Mouse (Mus musculus) neural tube, embryonic 11.5 days (tissue): ENCODE data around the gene Rhobtb3. TPM values are rescaled to one million over a fixed set of nuclear protein-coding genes. Genes with fewer than 3 reads are reported as not detected.

Experiments used
- ATAC-seq: fragments of 200-750 bp; cut with Nextera tagmentation; 2 replicates; pipeline ENCODE4 v1.8.0; 2017; ENCODE audit warnings: moderate number of reproducible peaks, mild to moderate bottlenecking, moderate TSS enrichment, moderate library complexity; ENCODE audit not compliant: insufficient read depth, low FRiP score, low TSS enrichment
- DNase-seq: peaks from one replicate; pipeline ENCODE4 v3.0.0-alpha.2; 2015; ENCODE audit warnings: low spot score
- H3K27ac ChIP-seq: fragments of 300-500 bp; sonication (generic); 2 replicates; pipeline ENCODE4 v1.5.1; 2014; ENCODE audit warnings: low read depth, mild to moderate bottlenecking, low read length
- H3K27me3 ChIP-seq: fragments of 300-500 bp; sonication (generic); 2 replicates; pipeline ENCODE4 v1.6.1; 2014; ENCODE audit warnings: mild to moderate bottlenecking, low read length, mixed read lengths; ENCODE audit not compliant: control insufficient read depth, insufficient read depth
- H3K36me3 ChIP-seq: fragments of 300-500 bp; sonication (generic); 2 replicates; pipeline ENCODE4 v1.6.1; 2014; ENCODE audit warnings: mild to moderate bottlenecking, low read length, moderate library complexity, mixed read lengths; ENCODE audit not compliant: control insufficient read depth, insufficient read depth
- H3K4me1 ChIP-seq: fragments of 300-500 bp; sonication (generic); 2 replicates; pipeline ENCODE4 v1.6.1; 2014; ENCODE audit warnings: low read length, mixed read lengths; ENCODE audit not compliant: control insufficient read depth, insufficient read depth
- H3K4me2 ChIP-seq: fragments of 300-500 bp; sonication (generic); 2 replicates; pipeline ENCODE4 v1.6.1; 2014; ENCODE audit warnings: low read depth, mild to moderate bottlenecking, moderate library complexity
- H3K4me3 ChIP-seq: fragments of 300-500 bp; sonication (generic); 2 replicates; pipeline ENCODE4 v1.5.1; 2014; ENCODE audit warnings: low read depth, low read length
- H3K9ac ChIP-seq: fragments of 300-500 bp; sonication (generic); 2 replicates; pipeline ENCODE4 v1.6.1; 2014; ENCODE audit warnings: mild to moderate bottlenecking, low read length
- H3K9me3 ChIP-seq: fragments of 300-500 bp; sonication (generic); 2 replicates; pipeline ENCODE4 v1.6.1; 2016; ENCODE audit warnings: low read length; ENCODE audit not compliant: control insufficient read depth
- whole genome bisulfite sequencing: fragments of 180-500 bp; shearing (Covaris S2); extraction: QIAGEN DNeasy Blood & Tissue Kit; methylation state at CpG from one replicate; pipeline ENCODE4 v1.1.7; 2014; 5-methylcytosine and 5-hydroxymethylcytosine counted together
- polyA plus RNA-seq: library from polyadenylated mRNA; unstranded; fragments of >200 nt; fragmentation: Nextera tagmentation; extraction: Ambion mirVana; gene quantifications from 2 replicates; pipeline ENCODE4 v1.2.1, GENCODE M21; 2014

Gene Rhobtb3
- polyA plus RNA-seq, 1 experiment from 2014 or later = 58.6 TPM

- Histone ChIP-seq H3K36me3 (no peaks in the 10 kb centered on the region), H3K27me3 (no peaks in the 10 kb centered on the region), H3K27ac (no peak overlapping the region), H3K4me1 (peaks cover 7% of the 10 kb centered on the region; the same call in 1 of the 2 replicates), H3K4me3 (no peak overlapping the region), H3K4me2 (no peak overlapping the region), H3K9me3 (no peaks in the 10 kb centered on the region), H3K9ac (no peak overlapping the region)
- WGBS = 92% methylated on average over 4 of the region's 4 CpGs
- DNase-seq = no peak
- no peak for ATAC-seq
Measured at GRCm38 (mm10) chr13:75838506-75838905, 105.2 kb downstream of the Rhobtb3 start.

- DNase-seq = no peak
- Histone ChIP-seq H3K4me1 (no peaks in the 10 kb centered on the region), H3K9me3 (no peaks in the 10 kb centered on the region), H3K27me3 (no peaks in the 10 kb centered on the region), H3K36me3 (no peaks in the 10 kb centered on the region), H3K27ac (no peak overlapping the region), H3K4me2 (no peak overlapping the region), H3K9ac (no peak overlapping the region), H3K4me3 (no peak overlapping the region)
- WGBS = 63% methylated on average over 2 of the region's 2 CpGs
- no peak for ATAC-seq
Measured at GRCm38 (mm10) chr13:75835461-75835860, 108.3 kb downstream of the Rhobtb3 start.

GRCm38 (mm10) chr13:75833499-75833898 is 110.2 kb downstream of the Rhobtb3 start:
- DNase-seq = no peak
- no peaks in the 10 kb centered on the region for H3K27me3 ChIP-seq

GRCm38 (mm10) chr13:75832697-75833096 is 111.0 kb downstream of the Rhobtb3 start:
- Histone ChIP-seq H3K9me3 (no peaks in the 10 kb centered on the region), H3K27ac (no peak overlapping the region), H3K4me1 (no peaks in the 10 kb centered on the region), H3K36me3 (no peaks in the 10 kb centered on the region), H3K4me3 (no peak overlapping the region), H3K27me3 (no peaks in the 10 kb centered on the region), H3K9ac (no peak overlapping the region), H3K4me2 (no peak overlapping the region)
- DNase-seq = no peak
- no peak for ATAC-seq

More at GRCm38 (mm10) chr13:75833499-75833898, 110.2 kb downstream of the Rhobtb3 start:
- Histone ChIP-seq H3K36me3 (no peaks in the 10 kb centered on the region), H3K9ac (no peak overlapping the region), H3K4me1 (no peaks in the 10 kb centered on the region), H3K4me2 (no peak overlapping the region), H3K27ac (no peak overlapping the region), H3K9me3 (no peaks in the 10 kb centered on the region), H3K4me3 (no peak overlapping the region)
- ATAC-seq = no peak

- Histone ChIP-seq H3K4me3 (no peak overlapping the region), H3K4me2 (no peak overlapping the region), H3K27me3 (no peaks in the 10 kb centered on the region), H3K9ac (no peak overlapping the region), H3K9me3 (no peaks in the 10 kb centered on the region), H3K27ac (no peak overlapping the region), H3K4me1 (no peaks in the 10 kb centered on the region), H3K36me3 (no peaks in the 10 kb centered on the region)
- ATAC-seq (no peak), DNase-seq (no peak)
- WGBS = 79% methylated on average over 6 of the region's 6 CpGs
Measured at GRCm38 (mm10) chr13:75831710-75832109, 112.0 kb downstream of the Rhobtb3 start.

GRCm38 (mm10) chr13:75830708-75831107 is 113.0 kb downstream of the Rhobtb3 start:
- no peaks in the 10 kb centered on the region for H3K9me3 ChIP-seq
- H3K4me3 ChIP-seq = no peak overlapping the region
- ATAC-seq (no peak), DNase-seq (no peak)
- no peak overlapping the region for H3K9ac ChIP-seq
- no peaks in the 10 kb centered on the region for H3K27me3 ChIP-seq
- H3K27ac ChIP-seq = no peak overlapping the region
- WGBS = 90% methylated on average over 1 of the region's 1 CpGs
- H3K36me3 ChIP-seq = no peaks in the 10 kb centered on the region
- H3K4me2 ChIP-seq = no peak overlapping the region
- no peaks in the 10 kb centered on the region for H3K4me1 ChIP-seq

GRCm38 (mm10) chr13:75825388-75825787 is 118.3 kb downstream of the Rhobtb3 start:
- no peak overlapping the region for H3K9ac ChIP-seq
- no peaks in the 10 kb centered on the region for H3K9me3 ChIP-seq
- no peak overlapping the region for H3K4me2 ChIP-seq
- DNase-seq = no peak
- H3K27me3 ChIP-seq = no peaks in the 10 kb centered on the region
- H3K36me3 ChIP-seq = no peaks in the 10 kb centered on the region
- no peak overlapping the region for H3K4me3 ChIP-seq
- ATAC-seq = no peak
- 96% methylated on average over 1 of the region's 1 CpGs for WGBS
- no peaks in the 10 kb centered on the region for H3K4me1 ChIP-seq
- no peak overlapping the region for H3K27ac ChIP-seq

GRCm38 (mm10) chr13:75824611-75825319 is 119.0 kb downstream of the Rhobtb3 start:
- 87% methylated on average over 5 of the region's 5 CpGs for WGBS
- H3K9me3 ChIP-seq = no peaks in the 10 kb centered on the region
- no peaks in the 10 kb centered on the region for H3K27me3 ChIP-seq
- no peak for ATAC-seq
- no peak overlapping the region for H3K4me2 ChIP-seq
- H3K9ac ChIP-seq = no peak overlapping the region
- DNase-seq = no peak
- H3K4me3 ChIP-seq = no peak overlapping the region
- no peaks in the 10 kb centered on the region for H3K4me1 ChIP-seq
- no peaks in the 10 kb centered on the region for H3K36me3 ChIP-seq
- H3K27ac ChIP-seq = no peak overlapping the region

- DNase-seq (no peak), ATAC-seq (no peak)
- no peak overlapping the region for H3K4me2 ChIP-seq
- H3K9me3 ChIP-seq = no peaks in the 10 kb centered on the region
- no peaks in the 10 kb centered on the region for H3K4me1 ChIP-seq
- WGBS = 84% methylated on average over 7 of the region's 9 CpGs
- no peak overlapping the region for H3K27ac ChIP-seq
- H3K4me3 ChIP-seq = no peak overlapping the region
- H3K27me3 ChIP-seq = no peaks in the 10 kb centered on the region
- H3K9ac ChIP-seq = no peak overlapping the region
- H3K36me3 ChIP-seq = no peaks in the 10 kb centered on the region
Measured at GRCm38 (mm10) chr13:75823201-75823600, 120.5 kb downstream of the Rhobtb3 start.
